Mouse (Mus musculus): ENCODE measurements at regions not wholly inside any gene's neighbourhood (a gene's known extent, or its start where the extent isn't known, plus 50 kb on each side); places are given as distances from the start of the nearest gene placed in this dataset.

DNA sequence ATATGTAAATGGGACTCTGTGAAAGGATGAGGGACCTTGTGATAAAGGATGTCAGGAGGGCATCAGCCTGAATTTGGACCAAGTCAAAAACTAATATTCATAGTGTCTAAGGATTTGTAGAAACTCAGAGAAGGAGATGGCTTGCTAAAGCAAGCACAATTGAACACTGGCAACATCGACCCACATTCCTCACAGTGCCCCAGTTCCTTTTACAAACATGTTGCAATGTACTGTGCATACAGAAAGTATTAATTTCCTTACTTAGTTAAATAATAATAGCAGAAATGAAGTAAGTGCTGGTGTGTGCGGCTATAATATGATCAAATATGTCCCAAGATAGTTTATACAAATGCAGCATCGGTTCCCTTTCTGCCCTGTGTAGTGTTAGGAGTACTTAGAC is 841.3 kb upstream of the Lrrc6 start:
- DNase-seq (ENCODE audit: low read depth, low spot score) = no peak
- WGBS = 86% methylated on average over 3 of the region's 3 CpGs

DNA sequence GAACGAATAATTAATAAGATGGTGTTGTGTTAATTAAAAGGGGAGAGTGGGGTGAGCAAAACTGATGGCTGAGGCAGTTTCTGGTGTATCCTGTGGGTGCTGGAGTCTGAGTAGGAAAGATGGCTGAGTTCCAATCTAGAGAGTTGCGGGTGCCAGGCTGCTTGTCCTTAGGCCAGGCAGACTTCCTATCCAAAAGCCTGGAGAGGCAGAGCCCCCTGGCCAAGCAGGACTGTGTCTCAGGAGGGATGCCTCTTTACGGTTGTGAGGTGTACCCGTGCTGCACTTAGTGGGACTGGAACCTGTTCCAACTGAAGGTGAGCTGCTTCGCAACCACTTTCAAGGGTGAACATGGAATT is 836.3 kb upstream of the Lrrc6 start:
- DNase-seq (ENCODE audit: low read depth, low spot score) = no peak
- WGBS = 87% methylated on average over 5 of the region's 5 CpGs

DNA sequence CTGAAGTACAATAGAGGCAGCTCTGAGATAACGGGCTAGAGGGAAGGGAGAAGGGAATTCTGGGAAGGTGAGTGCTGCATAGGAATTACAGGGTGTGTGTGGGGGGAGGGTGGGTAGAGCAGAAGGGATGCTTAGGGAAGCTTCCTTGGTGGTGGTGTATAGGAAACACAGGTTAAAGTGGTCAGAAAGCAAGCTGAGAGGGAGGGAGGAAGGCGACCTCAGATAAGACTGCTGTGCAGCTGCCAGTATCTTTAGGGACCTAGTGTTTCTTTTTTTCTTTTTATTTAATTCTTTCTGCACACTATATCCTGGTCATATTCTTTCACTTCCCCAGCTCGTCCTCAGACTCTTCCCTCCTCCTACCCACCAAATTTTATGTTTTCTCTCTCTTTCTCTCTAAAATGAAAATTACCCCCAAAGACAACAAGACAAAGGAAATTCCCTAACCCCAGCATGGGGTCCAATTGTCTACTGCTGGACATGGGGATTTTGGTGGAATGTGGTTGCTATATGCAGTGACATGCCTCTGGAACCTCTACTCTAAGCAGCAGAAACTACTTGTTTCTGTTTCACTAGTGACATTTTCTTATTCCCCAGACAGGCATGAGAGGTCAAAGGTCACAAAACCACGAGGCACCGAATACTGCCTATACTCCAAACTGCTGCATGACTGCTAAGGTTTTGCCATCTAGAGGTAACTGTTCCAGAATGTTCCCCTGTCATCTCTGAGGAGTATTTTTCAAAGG is 835.8 kb upstream of the Lrrc6 start:
- no peak for DNase-seq (ENCODE audit: low read depth, low spot score)
- WGBS = 57% methylated on average over 5 of the region's 5 CpGs

GRCm38 (mm10) chr15:67332521-67332920 is 831.8 kb upstream of the Lrrc6 start:
- no peak for DNase-seq (ENCODE audit: low read depth, low spot score)
- WGBS = 54% methylated on average over 1 of the region's 1 CpGs

DNA sequence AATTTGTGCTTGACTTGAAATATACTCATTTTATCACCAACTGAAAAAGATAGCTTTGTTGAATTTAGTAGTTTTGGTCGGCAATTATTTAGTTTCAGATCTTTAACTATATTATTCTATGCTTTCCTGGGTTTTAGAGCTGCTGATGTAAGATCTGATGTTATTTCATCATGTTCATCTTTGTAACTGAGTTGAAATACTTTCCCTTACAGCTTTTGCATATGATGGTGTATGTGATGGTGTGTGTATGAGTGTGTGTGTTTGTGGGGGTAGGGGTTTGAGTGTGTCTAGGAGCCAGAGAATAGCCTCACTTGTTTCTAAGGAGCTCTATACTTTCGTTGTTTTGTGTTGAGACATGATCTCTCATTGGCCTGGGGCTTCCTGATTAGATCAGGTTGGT is 819.6 kb upstream of the Lrrc6 start:
- DNase-seq (ENCODE audit: low read depth, low spot score) = no peak
- 68% methylated on average over 2 of the region's 2 CpGs for WGBS

GRCm38 (mm10) chr15:67315202-67315601 is 814.5 kb upstream of the Lrrc6 start:
- WGBS = 46% methylated on average over 1 of the region's 1 CpGs
- DNase-seq (ENCODE audit: low read depth, low spot score) = no peak

- DNase-seq (ENCODE audit: low read depth, low spot score) = no peak
Observed at GRCm38 (mm10) chr15:67313648-67314047, 812.9 kb upstream of the Lrrc6 start.

DNA sequence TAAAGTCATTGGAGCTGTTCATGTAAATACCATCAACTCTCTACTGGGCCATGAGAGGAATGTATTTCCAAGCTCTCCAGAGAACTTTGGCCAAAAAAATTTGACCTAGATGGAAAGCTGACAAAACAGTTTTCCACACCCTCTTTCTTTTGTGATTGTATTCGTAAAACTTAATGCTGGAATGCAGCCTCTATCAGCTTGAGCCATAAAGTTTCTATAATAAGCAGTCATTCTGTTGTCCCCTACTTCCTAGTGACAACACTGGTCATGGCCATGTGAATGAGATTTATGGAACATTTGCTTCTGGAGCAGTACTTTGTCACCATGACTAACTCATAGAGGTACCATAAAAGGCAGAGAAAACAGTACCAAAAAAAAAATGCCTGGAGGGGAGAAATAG is 805.0 kb upstream of the Lrrc6 start:
- 26% methylated on average over 1 of the region's 1 CpGs for WGBS
- DNase-seq (ENCODE audit: low read depth, low spot score) = peak; percentile 45

- WGBS = 88% methylated on average over 1 of the region's 1 CpGs
- DNase-seq (ENCODE audit: low read depth, low spot score) = no peak
Observed at GRCm38 (mm10) chr15:67303804-67304203, 803.1 kb upstream of the Lrrc6 start.

GRCm38 (mm10) chr15:67301871-67302363 is 801.2 kb upstream of the Lrrc6 start:
- DNase-seq (ENCODE audit: low read depth, low spot score) = no peak

GRCm38 (mm10) chr15:67301024-67301423 is 800.3 kb upstream of the Lrrc6 start:
- WGBS = 63% methylated on average over 4 of the region's 4 CpGs
- no peak for DNase-seq (ENCODE audit: low read depth, low spot score)

More at GRCm38 (mm10) chr15:67301871-67302363, 801.2 kb upstream of the Lrrc6 start:
- WGBS = 62% methylated on average over 6 of the region's 6 CpGs

DNA sequence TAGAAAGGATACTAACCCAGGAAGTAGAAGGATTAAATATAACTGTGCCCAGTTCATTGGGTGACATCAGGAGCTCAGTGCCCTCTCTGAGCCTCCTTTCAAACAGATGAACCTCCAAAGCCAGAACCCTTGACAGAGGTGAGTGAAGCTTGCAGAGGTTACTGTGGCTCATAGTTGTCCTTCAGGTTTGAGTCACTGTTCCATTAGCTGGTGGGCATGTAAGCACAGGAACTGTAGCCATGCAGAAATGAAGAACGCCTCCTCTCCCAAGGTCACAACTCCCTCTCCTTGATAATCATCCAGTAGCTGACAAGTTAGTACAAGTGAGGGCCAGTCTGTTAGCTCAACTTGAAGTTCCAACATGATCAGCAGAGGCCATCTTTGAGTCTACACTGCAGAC is 794.1 kb upstream of the Lrrc6 start:
- no peak for DNase-seq (ENCODE audit: low read depth, low spot score)
- 98% methylated on average over 1 of the region's 1 CpGs for WGBS

GRCm38 (mm10) chr15:67289749-67290148 is 789.0 kb upstream of the Lrrc6 start:
- WGBS = 55% methylated on average over 4 of the region's 4 CpGs
- DNase-seq (ENCODE audit: low read depth, low spot score) = no peak

GRCm38 (mm10) chr15:67284941-67285340 is 784.2 kb upstream of the Lrrc6 start:
- DNase-seq (ENCODE audit: low read depth, low spot score) = no peak
- WGBS = 62% methylated on average over 4 of the region's 4 CpGs

DNA sequence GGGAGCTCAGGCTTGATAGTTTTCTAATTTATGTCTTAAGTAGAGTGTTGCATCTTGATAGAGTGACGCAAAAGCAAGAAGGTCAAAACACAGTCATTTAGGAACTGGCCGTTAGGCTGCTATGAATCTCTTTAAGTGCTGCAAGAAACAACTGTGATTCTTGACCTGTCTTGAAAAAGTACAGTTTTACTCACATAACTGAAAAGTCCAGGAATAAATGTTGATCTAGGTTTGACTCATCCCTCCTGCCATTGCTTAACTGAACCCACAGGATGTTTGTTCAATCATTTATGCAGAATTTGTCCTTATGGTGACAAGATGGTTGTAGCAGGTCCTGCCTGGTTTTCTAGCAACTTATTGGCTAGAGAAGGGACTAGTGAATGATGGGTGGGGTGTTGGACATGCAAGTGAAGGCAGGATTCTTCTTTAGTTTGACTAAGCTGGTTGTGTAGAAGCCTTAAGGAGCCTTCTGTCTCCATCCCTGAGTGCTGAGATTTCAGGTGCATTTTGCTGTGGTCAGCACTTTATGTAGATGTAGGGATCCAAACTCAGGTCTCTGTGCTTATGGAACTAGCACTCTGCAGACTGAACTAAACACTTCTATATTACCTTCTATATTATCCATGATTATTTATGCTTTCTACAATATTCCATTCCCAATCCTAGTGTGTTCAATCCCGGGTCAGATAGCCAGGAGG is 782.7 kb upstream of the Lrrc6 start:
- WGBS = 75% methylated on average over 3 of the region's 3 CpGs
- no peak for DNase-seq (ENCODE audit: low read depth, low spot score)

DNA sequence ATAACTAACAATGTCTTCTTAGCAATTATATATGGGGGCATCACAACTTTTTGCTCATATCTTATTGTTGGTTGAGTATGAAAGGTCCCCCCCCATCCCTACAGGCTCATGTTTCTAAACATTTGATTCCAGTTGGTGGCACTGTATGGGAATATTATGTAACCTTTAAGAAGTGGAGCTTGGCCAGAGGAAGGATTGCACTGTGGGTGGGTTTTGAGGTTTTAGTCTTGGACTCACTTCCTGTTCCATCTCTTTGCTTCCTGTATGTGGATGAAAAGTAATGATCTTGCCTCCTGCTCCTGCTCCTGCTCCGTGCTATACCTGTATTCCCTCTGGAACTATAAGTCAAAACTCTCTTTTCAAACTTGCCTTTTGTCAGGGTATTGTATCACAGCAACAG is 778.2 kb upstream of the Lrrc6 start:
- WGBS = 77% methylated on average over 1 of the region's 1 CpGs
- no peak for DNase-seq (ENCODE audit: low read depth, low spot score)

DNA sequence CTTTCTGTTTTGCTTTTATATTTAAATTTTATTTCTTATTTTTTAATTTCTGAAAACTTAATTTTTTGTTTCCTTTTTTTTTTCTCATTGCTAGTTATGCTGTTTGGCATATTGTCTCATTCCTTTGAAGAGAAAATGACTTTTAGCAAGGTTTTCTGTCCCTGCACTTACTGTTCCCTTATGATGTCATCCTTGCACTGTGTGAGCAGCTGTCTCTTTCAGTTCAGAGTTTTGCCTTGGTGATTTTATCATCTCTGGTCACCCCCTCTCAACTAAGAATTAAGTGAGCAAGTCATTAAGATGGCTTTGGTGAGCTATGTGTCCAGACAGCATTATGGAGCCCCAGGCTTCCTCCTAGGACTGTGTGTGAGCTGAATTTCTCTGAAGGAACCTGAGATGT is 774.3 kb upstream of the Lrrc6 start:
- no peak for DNase-seq (ENCODE audit: low read depth, low spot score)

- no peak for DNase-seq (ENCODE audit: low read depth, low spot score)
- 82% methylated on average over 2 of the region's 2 CpGs for WGBS
Observed at GRCm38 (mm10) chr15:67272397-67272796, 771.7 kb upstream of the Lrrc6 start.

DNA sequence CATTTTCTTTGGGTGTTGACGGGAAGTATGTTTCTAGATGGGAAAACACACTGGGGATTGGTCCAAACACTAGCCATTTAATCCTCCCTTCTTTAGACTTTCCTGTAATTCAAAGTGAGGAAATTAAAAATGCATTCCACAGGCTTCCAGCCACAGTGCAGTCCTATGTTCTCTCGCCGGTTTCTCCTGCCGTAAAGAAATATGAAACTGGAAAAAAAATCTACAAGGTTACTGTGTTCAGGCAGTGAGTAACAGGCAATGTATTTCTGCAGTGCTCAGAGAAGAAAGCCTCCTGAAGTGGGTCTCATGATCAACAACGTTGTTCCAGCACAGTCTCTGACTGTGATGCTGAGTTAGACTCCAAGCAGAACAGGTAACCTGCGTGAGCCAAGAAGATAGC is 763.0 kb upstream of the Lrrc6 start:
- no peak for DNase-seq (ENCODE audit: low read depth, low spot score)
- 61% methylated on average over 6 of the region's 6 CpGs for WGBS

DNA sequence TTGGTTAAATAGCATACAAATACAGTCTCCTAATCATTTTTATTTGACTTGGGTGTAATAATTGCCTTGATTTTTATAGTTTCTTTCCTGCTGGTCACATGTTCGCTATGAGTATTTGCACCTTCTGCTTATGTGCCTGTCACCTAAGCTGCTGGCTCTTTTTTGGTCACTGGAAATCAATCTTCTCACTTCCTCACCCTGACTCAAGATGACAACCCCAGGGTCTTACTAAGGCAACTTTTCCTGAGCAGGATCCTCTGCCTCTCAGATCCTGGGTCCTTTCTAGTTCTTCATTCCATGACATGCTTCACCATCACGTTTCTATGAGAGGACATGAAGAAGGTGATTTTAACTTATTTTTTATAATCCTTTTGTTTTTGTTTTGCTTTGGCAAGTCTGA is 762.6 kb upstream of the Lrrc6 start:
- no peak for DNase-seq (ENCODE audit: low read depth, low spot score)
- WGBS = 62% methylated on average over 2 of the region's 2 CpGs

DNA sequence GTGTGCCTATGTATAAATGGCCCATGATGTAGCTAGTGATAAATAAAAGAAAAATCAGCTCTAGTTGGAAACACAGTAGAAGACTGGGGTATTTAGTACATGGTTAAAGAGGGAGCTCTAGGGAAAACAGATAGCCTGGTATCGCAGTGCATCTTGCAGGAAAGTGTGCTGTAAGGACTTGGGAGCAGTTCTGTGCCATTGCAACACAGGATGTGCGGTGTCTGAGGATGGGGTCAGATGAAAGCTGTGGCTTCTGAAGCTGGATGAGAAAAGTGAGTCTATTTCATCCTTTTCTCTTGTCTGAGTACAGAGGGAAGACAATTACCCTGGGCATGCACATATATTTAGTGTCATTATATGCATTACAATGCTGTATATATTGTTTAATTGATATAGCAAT is 761.6 kb upstream of the Lrrc6 start:
- 92% methylated on average over 2 of the region's 2 CpGs for WGBS
- DNase-seq (ENCODE audit: low read depth, low spot score) = no peak

Data from large intestine, adult 2 months (tissue).